Mouse (Mus musculus) lung, postnatal 10 days (tissue): Measurements from ENCODE around the gene Meaf6.

Source experiments
- DNase-seq: peaks from one replicate; pipeline ENCODE4 v3.0.0; 2021

Meaf6 gene

DNA sequence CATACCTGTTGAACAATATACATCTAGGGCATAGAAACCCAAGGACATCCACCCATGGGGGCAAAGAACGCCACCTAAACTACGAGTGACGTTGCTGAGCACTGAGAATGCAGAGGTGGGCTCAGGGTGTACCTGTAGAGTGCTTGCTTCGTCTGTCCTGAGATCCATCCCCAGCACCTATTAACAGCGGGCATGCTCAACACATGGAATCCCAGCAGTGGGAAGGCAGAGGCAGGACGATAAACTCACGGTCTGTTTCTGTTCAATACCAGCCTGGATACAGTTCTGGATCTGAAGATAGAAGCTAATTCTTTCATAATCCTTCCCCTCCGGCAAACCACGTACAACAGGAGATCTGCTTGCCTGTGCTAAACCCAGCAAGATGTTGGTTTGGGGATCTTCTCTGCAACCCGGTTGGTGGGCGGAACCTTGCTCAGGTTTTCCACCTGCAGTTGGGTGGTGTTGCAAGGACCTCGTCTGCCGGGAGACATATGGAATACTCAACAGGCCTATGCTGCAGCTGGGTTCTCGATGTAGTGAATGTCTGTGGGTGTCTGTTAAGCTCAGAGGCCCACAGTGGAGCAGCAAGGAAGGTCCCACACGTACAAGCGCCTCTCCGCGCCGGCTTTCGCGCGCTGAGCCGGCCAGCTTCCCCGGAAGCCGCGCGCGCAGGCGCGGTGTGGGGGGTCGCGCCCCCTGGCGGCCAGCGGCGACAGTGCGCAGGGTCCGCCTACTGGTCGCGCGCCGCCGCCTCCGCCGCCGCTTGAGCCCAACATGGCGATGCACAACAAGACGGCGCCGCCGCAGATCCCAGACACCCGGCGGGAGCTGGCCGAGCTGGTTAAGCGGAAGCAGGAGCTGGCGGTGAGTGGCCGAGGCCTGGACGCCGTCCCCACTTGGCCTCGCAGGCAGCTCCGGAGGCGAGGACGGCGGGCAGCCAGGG lies at the start of gene Meaf6:
Gene Meaf6, plus strand, starts transcription at position 732 of the 943 bp plus-strand sequence.
- DNase-seq = peak; percentile 92

DNA sequence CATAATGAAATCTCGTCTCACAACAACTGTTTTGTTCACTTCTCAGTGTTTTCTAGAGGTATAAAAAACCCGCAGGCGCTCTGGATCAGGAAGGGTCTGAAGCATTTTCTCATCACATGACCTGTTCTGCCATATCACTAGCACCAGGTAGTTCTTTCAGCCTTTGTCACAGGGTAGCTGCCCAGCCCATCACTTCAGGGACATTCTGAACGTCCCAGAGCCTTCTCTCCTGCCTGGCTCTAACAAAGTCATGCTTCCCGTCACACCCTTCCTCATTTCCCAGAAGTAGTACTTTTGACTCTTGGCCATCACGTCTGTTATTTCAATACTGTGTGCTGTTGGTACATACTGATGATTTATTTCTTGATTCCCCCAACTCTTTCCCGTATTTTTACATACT lies 40.5 kb upstream of the Meaf6 start:
- DNase-seq = no peak

DNA sequence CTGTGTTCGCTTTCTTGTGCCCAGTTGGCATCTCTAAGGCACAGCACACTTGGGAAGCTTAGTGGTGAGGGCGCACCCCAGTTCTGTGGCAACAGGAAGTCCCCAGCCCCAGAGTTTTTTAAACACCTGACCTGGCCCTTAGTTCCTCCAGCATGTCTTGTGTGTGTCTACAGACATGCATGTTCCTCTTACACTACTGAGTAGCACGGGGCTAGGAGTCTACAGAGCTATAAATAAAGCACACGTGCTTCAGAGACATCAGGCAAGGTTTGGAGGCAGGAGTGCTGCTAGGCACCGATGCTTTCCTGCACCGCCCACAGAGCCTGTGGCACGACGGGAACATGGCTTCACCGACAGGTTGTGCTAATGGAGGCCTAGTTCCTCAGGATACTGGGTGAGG lies 29.5 kb upstream of the Meaf6 start:
- DNase-seq = no peak

DNA sequence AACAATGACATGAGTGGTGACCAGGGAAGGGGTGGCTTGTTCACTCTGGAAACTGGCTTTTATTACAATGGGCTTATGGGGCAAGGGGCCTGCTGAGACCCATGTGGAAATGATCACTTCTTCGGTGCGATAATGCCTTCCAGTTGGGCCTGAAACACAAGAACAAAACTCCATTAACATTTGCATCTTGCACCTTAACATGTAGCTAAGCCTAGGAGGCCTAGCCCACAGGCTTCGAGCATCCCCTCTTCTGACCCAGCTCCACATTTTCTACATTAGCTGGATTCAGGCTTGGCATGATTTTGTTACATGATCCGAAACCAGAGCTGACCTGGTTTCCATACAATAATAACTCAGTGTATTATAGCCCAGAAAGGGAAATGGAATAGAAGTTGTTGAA lies 28.5 kb upstream of the Meaf6 start:
- no peak for DNase-seq

DNA sequence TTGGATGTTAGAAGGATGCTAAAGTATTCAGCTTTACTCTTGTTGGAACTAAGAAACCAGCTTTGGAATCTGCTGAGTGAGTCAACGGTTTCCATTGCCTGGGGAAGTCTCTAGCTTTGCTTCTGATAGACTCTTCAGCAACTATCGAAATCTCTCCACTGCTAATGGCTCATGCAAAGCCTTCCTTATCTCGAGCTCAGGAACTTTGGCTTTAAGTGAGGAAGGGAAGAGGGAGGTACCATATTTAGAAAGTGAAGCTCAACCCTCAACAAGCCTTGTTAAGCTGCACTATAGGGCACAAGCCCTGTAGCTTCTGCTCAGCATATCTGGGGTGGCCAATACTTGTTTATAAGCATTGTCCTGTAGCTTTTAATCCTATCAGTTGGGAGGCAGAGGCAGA lies 27.7 kb upstream of the Meaf6 start:
- no peak for DNase-seq

DNA sequence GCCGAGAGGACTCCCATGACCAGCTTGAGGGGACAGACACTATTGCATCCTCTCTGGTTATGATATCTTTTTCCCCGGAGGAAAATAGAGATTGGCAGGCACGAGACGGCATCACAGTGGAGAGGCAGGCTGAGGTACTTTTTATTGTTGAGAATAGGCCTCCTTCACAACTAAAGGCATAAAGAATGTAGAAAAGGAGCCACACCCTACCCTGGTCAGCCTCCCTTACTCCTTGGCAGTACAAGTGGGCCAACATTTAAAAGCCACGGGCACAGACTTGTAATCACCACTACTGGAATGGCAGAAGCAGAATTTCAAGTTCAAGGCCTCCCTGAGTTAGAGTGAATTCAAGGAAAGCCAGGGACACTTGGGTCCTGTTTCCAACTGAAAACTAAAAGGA lies 26.9 kb upstream of the Meaf6 start:
- no peak for DNase-seq

DNA sequence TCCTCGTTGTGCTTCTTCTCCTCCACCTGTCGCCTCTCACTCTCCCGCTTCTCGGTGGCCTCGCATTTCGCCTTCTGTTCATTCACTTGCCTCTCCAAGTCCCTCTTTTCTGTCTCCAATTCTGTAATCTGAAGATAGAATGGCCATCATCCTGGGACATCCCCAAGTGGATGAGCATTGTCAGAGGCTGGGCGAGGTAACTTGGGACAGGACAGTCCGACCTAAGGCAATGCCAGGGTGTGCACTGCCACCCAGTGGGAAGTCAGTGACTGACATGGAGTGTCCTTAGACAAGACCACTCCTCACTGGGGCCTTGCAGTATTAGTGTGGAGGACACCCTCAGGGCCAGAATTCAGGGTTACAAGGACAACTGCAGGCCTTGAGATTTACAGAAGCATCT lies 25.9 kb upstream of the Meaf6 start:
- peak; percentile 80 for DNase-seq

DNA sequence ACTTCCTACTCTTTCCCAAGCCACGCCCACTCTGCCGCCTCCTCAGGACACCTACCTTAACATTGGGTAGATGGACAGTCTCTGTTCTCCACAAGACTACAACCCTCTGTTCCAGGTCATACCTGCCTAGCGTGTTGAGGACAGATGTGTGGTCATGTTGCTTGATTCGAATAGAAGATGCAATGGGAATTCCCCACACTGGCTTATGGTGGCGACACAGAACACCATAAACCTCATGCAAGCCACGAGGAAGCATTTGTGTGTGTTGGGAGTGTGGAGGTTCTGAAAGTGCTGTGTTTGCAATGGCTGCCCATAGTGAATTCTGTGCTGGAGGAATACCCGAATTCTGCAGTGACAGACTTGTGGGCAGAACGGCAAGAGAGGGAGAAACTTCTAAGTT lies 21.1 kb upstream of the Meaf6 start:
- no peak for DNase-seq

DNA sequence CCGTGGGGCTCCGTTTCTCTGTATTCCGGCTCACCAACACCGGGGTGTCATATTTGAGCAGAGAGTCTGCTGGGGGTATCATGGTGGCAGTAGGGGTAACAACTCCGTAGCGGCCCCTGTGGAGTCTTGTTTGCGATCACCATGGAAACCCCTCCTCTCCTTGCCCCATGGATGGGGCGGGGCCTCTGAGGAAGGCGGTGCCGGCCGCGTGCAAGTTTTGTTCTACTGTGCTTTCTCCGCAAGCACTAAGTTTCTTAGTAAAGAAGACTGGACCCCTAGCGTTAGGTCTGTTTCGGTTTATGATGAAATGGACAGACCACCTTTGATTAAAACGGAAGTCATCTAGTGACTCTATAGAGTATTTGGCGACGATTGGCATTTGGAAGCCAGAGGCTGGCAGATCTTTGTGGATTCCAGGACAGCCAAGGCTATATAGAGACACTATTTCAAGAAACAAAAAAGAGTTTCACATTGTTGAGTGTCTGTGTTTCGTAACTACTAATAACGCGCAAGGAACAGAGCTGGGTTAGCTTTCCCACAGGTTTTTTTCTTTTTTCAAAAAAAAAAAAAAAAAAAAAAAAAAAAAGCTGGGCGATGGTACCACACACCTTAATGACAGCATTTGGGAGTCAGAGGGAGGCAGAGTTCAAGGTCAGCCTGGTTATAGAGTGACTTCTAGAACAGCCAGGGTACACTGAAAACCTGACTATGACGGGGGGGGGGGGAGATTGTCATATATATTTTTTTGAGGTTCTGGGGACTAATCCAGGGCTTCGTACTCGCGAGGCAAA lies 19.2 kb upstream of the Meaf6 start, which contains the start of gene Dnali1:
Gene Dnali1, minus strand, starts transcription at position 187 of the 791 bp plus-strand sequence.
- peak; percentile 85 for DNase-seq

DNA sequence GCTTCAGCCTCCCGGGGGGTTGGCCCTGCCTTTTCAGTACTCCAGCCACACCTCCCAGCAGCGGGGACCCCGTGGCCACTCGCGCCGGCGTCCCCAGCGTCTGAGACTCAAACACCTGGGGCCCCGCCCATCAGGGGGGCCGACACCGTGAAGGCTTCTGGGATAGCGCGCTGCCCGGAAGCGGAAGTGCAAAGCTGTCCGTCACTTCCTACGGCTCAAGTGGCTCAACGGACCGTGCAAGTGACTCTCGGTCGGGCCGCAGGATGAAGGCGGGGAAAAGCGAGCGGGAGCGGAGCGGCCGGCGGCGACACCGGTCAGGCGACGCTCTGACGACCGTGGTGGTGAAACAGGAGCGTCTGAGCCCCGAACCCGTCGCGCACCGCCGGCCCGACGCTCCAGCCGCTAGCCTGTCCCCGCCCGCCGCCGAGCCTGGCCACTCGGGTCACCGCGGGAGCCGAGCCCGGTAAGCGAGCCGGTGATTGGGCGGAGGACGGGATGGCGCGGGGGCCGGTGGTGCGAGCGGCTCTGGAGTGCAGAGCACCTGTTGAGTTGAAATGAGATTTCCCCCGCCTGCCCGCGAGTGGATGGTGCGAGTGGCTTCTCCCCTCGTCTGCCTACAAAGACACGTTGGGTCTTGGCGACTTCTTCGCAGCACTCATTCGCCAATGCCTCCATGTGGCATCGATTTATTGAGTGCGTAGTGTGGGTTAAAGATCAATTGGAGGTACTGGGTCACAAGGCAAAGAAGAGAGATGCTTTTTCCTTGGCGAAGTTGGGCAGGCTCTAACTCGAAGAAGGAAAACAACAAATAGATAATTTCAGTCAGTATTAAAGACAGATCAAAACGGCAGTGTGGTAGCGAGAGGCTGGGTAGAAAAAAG lies 18.2 kb upstream of the Meaf6 start, which contains the start of gene Snip1:
Gene Snip1, plus strand, starts transcription at position 183 of the 881 bp plus-strand sequence.
- DNase-seq = peak; percentile 96

DNA sequence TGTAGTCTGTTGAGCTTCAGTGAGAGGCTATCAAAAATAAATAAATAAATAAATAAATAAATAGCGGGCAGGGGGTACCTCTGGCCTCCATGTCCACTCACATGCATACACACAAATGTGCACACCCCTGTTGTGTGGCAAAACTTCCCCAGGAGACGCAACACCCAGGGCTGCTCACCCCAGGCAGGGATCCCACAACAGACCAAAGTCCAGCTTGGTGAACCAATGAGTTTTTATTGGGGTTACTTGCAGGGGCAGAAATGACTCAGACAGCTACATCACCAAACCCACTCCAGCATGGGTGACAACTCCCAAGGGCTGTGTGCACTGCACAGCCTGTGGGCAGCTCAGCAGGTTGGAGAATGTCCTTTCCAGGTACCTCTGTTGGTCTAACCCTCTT lies 7.2 kb upstream of the Meaf6 start:
- no peak for DNase-seq

DNA sequence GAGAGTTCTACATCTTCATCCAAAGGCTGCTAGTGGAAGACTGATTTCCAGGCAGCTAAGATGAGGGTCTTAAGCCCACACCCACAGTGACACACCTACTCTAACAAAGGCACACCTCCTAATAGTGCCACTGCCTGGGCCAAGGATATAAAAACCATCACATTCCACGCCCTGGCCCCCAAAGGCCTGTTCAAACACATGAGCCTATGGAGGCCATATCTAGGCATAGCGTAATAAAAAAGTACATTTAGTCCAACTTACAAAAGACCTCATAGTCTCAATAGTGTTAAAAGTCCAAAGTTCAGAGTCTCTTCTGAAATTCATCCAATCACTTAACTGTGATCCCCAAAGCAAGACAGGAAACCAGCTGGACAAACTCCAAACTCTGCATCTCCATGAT lies 6.2 kb upstream of the Meaf6 start:
- no peak for DNase-seq

DNA sequence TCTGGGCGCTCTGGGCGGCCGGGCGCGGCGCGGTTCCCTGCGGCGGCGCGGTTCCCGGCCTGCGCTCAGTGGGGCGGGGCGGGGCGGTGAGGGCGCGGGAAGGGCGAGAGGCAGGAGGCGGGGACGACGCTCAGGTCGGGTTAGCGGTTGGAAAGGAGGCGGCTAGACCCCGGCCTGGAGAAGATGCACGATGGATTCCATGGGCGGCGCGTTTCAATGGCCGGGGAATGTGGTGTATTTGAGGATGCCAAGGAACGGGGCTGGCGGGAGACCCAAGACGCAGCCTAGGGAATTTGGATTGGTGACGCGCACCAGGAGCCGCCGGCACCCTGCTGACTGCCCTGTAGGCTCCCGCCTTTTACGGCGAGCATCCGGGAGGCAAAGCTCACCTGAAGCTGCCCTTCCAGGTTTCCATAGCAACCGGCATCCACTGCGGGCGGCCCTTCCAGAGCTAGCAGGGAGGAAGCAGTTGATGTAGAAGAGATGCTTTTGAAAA lies 460 bp downstream of the Meaf6 start:
- DNase-seq = peak; percentile 80

DNA sequence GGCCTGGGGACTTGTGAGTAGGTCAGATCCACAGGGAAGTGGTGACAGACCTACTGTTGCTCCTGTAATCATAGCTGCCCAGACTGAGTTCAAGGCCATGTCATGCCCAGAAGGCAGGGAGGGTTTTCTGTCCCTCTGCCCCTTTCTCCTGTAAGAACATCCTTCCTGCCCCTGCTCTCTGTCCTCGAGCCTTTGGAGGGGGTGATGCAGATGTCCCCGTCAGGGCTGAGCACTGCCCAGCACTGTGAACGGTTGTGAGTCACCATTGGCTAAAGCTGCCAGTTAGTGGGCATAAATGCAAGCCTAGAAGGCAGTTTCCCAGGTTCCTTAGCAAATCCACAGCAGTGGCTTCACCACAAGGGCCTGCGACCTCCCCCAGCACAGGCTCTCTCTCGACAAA lies 8.1 kb downstream of the Meaf6 start:
- no peak for DNase-seq

DNA sequence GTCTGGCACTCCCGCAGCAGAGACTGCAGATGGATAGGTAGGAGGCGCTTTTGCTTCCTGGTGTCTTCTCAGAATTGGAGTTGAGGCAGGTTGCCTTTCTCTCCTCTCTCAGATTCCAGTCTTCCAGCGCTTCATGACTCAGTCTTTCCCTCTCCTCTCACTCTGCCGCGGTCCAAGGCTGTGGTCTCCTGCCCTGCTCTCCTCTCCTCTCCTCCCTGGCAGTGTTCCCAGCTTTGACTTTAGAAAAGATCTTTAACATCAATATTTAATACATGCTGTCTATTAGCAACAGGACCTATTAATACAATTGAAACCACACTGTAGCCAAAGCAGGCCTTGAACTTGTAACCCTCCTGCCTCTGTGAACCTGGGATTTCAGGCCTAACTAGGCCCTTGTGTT lies 11.1 kb downstream of the Meaf6 start:
- DNase-seq = no peak

DNA sequence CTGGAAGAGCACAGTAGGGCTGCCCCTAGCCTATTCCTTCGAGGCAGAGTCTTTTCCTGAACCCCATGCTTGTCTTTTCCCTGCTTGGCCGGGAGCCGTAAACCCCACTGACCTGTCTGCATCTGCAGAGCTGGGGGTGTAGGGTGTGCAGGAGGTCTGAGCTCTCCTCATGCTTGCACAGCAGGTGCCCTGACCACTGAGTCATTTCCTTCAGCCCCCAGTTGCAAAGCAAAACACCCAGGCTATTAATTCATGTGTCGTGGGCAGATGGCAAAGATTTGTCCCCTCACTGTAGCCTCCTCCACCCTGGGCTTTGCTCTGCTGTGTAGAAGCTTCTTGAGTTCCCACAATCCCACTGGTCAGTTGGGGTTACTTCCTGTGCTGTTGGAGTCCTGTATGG lies 12.5 kb downstream of the Meaf6 start:
- no peak for DNase-seq

DNA sequence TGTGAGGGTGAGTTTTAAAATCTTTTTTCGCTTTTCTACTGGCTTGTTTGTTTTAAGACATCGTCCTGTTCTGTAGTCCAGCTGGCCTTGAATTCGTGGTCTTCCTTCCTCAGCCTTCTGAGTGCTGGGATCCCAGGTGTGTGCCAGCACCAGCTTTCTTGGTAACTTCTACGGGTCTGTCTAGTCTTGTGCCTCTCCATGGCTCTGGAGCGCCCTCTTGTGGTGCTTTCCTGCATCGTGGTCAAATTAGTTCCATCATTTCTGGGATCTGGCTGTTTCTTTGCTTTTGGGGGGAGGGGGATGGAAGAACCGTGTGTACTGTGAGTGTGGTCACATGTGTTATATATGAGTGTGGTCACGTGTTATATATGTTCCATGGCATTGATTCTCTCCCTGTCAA lies 14.5 kb downstream of the Meaf6 start:
- DNase-seq = peak; percentile 87

DNA sequence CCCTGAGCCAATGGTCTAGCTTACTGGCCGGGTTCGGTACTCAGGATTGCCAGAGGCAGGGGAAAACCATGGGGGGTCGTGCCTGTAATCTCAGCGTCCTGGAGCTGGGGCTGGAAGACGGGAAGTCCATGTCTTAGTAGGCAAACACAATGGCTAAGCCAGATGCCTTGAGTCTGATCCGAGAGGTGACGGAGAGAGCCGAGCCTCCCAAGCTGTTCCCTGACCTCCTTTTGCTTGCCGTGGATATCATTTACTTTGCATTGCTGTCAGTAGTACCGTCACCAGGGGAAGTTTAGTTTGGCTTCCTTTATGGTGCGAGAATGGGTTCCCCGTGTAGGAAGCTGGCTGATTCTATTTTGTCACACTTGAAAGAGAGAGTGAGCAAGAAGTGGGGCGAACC lies 16.4 kb downstream of the Meaf6 start:
- DNase-seq = no peak

DNA sequence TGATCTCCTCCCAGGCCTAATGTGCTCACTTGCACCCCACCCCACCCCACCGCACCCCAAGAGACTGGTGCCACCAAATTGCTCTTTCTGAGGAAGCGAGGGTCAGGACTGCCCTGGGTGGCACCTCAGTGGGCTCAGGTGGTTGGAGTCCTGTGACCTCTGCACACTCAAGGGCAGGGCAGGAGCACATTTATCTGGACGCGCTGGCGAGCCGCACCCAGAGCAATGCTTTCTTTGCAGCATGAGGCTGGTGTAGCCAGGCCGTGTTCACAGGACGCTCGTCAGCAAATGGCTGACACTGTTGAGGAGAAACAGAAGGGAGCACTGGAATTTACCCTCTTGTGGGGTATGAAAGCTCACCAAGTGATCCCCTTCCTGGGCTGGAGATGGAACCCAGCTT lies 20.4 kb downstream of the Meaf6 start:
- DNase-seq = no peak

DNA sequence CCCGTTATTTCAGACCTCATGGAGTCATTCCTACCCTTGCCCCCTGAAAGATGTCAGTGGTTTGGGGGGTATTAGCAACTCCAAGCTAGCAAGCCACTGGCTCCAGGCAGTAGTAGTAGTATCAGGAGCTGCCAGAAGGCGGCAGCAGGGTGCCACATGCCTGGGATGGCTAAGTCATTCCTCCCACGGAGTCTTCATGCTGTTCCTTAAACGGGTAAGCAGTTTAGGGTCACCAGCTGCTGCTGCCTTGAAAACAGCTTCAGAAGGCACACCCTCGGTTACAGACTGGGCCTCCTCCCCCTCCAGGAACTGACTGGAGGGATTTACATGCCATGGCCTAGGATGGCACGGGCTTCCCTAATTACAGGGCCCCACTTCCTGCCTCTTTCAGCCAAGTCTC lies 29.7 kb downstream of the Meaf6 start:
- DNase-seq = peak; percentile 92

DNA sequence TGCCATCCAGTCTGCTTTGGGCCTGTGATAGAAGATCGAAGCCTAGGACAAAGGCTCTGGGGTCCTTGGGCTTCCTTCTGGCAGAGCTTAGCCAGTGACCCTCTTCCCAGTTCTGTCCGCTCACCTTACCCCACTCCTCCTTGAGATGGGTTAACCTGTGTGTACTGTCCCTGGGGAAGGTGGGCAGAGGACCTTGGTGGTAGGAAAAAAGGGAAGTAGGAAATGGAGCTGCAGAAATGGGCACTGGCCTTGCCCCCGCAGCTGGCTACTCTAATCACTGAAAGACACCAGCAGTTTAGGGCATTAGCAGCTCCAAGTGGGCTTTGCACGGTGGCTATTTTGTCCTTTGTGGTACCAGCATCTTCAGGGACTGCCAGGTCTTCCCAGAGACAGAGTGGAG lies 30.1 kb downstream of the Meaf6 start:
- no peak for DNase-seq

DNA sequence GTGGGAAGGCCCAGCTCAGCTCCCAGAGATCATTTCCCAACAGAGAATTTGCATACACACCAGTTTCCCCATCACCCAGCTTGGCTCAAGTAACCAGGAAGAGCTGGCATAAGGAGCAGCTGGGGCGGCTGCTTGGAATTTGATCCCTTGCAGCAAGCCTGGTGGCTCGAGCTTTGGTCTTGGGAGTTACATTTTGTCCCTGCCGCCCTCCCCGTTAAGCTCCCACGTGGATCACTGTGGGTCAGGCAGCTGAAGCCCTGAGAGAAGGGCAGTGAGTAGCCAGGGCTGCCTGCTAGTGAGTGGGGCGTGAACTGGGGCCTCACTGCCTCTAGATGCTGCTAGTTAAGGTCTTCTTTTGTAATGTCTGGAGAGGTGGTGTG lies 30.8 kb downstream of the Meaf6 start:
- DNase-seq = peak; percentile 70
